Mouse (Mus musculus) retina, embryonic 14.5 days (tissue): ENCODE measurements around the gene Susd1.
A peak's percentile ranks its signal among the peaks of the same experiment; 100 is the strongest.

Experiments used
- DNase-seq: peaks from one replicate; pipeline ENCODE4 v3.0.0-alpha.2; 2015; ENCODE audit warnings: low spot score

The Susd1 gene

GRCm38 (mm10) chr4:59429128-59429527 lies 9.3 kb downstream of the Susd1 start:
- DNase-seq = no peak

- no peak for DNase-seq
Measured at GRCm38 (mm10) chr4:59426429-59426828, 12.0 kb downstream of the Susd1 start.

GRCm38 (mm10) chr4:59422808-59423207 lies 15.6 kb downstream of the Susd1 start:
- DNase-seq = no peak

DNA sequence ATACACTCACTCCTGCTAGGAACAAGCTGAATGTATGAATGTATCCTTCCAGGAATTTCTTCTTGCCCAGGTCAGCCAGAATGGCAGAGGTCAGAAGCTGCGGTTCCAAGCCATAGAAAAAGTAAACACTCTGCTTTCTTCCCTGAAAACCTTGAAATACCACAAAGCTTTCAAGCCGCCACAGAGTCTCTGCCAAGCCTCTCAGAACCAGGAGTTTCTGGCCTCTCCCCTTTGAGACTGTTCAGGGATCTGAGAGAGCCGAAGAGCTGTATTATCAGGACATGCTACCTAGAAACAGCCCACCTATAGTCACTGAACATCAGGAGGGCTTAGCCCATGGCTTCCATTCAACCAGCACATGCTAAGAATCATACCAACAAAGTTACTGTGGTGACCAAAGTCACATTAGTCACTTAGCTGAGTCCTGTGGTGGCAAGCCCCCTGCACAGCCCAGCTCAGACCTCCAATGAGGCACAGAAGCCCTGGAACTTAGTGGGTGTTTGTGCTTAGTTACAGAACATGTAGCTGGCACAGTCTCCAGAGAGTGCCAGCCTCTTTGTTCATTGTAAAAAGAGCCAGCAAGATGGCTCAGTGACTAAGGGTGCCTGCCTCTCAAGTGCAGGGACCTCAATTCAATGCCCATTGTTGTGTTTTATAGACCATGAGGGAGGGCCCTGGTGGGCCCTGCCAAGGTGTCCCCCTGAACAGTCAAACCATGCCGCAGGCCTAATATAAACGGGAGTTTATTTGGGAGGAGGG lies 16.2 kb downstream of the Susd1 start:
- no peak for DNase-seq

- no peak for DNase-seq
Measured at GRCm38 (mm10) chr4:59421369-59421746, 17.1 kb downstream of the Susd1 start.

GRCm38 (mm10) chr4:59420695-59421368 lies 17.6 kb downstream of the Susd1 start:
- DNase-seq = no peak

GRCm38 (mm10) chr4:59419211-59419610 lies 19.2 kb downstream of the Susd1 start:
- DNase-seq = no peak

DNA sequence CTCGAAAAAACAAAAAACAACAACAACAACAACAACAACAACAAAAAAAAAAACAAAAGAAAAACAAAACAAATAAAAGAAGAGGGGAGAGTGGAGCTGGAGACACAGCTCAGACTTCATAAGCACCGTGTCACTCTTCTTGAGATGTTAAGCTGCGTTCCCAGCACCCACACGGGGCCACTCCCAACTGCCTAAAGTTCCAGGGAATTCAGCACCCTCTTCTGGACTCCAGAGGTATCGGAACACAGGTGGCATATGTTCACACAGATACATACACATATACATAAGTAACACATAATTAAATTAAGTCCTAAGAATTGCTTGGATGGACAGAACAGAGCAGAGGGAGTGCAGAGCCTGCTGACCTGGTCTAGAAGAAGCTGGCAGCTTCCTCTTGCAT lies 25.0 kb downstream of the Susd1 start:
- no peak for DNase-seq

- no peak for DNase-seq
Measured at GRCm38 (mm10) chr4:59411153-59411552, 27.3 kb downstream of the Susd1 start.

GRCm38 (mm10) chr4:59407766-59408165 lies 30.7 kb downstream of the Susd1 start:
- DNase-seq = no peak

DNA sequence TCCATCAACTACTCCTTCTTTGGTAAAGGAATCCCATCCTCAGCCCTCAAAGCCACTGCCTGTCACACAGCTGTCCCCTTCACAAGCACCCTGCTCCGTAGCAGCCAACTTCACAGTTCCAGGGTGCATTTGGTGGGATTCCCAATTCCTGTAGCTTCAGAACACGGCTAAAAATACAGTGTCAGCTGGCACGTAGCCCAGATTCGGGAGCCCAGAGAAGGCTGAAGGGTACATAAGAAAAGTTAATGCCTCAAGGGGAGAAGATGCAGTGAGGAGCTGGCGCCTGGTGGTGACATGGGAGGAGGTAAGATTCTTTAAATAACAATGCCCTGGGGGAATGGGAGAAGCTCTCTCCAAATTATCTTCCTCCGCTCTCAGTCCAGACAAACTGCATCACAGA lies 34.1 kb downstream of the Susd1 start:
- no peak for DNase-seq

- DNase-seq = peak; percentile 52
Measured at GRCm38 (mm10) chr4:59400931-59401330, 37.5 kb downstream of the Susd1 start.

DNA sequence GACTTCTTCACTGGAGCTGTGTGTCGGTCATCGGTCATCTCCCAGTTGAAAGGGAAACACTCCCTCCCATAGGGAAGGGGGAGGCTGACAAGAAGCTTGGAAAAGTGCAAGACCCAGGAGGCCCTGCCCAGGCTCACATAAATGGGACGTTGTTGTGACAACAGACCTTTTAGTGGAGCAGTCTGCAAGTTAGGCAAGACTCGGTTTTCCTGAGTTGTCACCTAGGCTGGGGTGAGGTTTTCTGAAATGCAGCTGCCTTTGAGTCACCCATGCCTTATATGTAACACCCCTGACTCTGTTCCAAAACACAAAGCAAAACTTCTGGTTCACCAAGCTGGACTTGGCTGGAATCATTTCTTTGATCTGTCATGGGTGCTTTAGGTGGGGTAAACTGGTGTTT lies 39.1 kb downstream of the Susd1 start:
- no peak for DNase-seq

DNA sequence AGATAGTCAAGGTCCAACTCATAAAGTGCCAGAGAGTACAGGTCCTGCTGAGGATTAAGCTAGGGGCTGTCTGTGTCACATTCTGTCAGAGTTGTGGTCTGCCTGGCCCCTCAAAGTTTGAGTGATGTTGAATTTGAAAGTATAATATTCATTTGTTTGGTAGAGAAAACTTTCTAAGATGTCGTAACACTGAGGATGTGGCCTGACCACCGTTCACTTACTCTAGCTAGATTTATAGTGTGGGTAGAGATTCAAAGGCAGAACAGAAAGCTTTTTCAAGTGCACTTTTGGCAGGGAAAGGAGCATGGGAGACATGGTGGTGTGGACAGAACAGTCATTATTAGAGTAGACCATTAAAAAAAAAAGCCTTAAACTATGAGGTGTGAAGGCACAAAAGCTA lies 42.9 kb downstream of the Susd1 start:
- DNase-seq = no peak

DNA sequence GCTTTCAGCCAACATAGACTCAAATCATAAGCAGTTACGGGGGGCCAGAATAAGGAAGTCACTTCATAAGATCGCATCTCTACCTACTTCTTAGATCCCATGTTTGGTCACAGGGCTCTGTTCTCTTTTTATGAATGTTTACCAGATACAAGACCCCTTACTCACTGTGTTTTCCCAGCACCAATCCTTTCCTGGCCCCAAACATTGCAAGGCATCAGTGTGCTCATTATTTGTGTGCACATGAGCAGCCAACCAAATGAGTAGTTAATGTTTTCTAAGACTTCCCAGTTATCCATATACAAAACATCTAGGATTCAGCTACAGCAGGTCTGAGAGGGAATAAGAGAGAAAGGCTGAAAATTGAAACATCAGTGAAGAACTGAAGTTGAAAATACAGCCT lies 44.3 kb downstream of the Susd1 start:
- no peak for DNase-seq

DNA sequence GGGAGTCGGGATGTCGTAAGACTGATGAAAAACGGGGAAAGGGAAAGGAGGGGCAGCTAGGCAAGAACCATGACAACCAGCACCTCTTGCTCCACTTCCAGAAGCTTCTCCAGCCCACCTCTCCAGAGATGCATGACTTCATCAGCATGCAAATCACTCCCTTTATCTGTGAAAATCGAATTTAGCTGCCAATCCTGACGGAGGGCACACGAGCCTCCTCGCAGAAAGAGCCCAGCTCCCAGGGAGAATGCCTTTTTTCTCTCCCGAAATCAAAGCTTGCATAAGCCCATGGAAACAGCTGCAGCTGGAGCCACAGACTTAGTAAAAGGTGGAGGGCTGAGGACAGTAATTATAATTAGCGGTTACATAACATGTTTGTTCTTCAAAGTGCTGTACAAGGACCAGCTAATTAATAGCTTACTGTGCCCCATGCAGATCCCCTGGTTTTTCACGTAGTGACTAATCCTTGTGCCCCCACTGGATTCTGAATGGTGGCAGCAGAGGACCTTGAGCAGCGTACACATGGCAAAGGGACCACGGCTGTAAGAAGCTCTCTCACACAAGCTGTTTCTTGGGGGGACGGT lies 49.9 kb downstream of the Susd1 start:
- DNase-seq = no peak

- DNase-seq = no peak
Measured at GRCm38 (mm10) chr4:59387387-59388210, 50.8 kb downstream of the Susd1 start.

DNA sequence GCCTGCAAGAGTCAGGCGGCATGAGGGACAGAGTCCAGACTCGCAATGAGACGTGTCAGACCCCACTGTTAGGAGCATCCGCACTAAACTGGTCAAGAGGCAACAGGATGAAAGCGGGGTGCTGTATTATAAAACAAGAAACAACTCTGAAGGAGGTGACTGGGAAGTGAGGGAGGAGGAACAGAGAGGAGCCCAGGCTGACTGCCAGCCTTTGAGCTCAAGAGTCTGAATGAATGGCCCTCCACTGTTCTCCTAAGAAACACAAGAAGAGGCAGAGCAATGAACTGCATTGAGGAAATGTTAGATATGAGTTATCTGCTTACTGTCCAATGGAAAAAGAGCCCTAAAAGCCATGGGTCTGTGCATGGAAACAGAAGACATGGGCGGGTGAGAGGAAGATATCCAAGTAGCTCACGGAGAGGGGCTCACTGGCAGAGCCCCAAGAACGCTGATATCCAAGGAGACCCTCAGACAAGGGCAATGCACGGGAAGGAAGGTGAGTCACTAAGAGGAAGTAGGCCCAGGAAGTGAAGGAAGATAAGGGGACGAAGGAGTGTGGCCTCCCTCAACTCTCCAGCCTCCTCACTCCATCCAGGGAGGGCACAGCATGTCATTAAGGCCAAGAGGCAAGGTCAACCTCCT lies 53.1 kb downstream of the Susd1 start:
- no peak for DNase-seq

DNA sequence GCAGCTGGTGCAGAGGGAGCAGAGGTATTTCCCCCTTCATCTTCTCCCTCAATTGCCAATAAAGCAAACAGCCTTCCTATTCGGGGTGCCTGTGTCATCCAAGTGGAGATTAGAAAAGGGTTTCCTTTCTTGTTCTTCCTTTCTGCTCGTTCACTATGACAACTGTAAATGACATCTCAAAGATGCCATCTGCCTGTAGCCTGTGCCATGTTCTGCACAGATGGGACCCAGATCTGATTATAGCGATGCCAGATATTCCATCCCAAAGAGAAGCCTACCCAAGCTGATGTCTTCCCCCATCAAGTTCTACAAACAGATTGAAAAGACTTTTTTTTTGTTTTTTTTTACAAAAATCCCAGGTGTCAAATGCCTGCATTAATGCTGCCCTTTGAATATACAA lies 54.6 kb downstream of the Susd1 start:
- no peak for DNase-seq

DNA sequence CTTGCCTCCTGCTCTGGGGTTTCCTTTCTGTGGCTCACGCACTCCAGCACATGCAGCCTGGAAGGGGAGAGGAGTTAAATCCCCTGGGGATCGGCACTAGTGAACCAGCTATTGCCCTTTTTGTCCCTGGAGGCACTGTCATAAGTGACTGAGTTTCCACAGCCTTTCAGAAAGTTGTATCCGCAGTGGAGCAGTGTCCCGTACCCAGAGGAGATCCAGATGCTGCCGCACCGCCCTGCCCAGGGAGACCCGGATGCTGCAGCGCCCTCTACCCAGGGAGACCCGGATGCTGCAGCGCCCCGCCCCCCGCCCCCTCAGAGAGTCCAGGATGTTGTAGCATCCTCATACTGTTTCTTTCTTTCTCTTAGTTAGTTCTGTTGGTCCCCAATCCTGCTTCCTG lies 56.3 kb downstream of the Susd1 start:
- peak; percentile 23 for DNase-seq

DNA sequence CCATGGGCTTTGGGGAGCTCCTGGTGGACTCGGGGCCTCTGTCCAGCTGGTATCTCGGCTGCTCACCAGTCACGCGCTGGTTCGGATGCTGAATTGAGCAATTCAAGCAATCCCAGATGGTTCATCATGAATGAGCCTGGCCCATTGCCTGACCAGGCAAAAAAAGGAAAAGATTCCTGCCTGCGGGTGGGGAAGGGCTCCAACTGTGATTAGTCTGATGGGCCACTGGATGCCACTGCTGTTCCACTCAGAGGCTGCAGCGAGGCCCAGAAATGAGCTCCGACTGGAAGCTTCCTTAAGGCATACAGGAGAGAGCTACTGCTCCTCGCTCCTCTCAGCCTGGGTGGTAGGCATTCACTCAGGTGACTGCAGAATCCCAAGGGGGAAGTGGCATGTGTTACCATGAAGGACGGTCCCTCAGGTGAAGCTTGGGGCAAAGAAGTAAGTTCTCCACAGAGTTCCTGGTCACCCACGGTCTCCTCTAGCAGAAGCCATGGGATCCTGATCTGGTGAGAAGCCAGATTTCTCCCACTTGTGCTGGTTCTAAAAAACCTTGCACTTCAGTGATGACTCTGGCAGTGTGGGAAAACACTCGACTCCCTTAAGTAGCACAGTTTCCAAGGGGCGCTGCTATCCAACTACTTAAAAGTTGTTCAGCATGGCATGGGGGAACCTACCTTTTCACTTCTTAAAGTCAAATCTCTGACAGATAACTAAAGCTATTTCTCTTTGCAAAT lies 57.3 kb downstream of the Susd1 start:
- DNase-seq = peak; percentile 51
